Comparison of ENCODE assay signal across 8 mouse cellular contexts in the genomic region with DNA sequence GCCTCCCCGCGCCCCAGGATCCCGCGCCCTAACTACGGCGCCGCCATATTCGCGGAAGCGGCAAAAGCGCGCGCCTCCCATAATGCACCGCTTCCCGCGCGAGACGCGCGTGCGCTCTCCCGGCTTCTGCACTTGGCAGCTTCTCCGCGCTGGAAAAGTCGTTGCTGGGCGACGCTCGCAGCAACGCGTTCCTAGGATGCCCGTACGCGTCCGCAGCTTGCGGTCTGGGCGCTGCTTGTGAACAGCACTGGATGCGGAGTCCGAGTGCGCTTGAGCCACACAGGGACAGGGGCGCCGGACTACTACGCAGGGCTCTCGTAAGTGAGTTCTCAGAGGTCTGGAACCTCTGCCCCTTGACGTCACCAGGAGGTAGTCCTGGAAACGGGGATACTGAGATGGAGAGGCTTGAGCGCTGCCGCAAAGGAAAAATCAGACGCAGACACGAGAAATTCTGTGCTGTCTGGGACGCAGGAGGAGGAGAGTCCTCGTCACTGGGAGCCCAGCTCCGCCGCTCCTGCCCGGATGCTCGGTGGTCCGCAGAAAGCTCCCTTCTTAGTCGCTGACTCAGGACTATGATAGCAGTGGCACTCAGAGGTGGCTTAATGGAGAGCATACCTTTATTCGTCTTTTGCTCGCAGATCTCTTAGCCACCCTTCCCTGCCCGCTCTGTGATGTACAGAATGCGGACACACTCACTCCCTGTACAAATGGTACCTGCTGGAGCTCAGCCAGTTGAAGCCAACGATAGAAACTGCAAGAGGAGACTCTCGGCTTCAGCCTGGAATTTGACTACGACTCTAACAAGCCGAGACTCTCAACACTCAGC. TPM values are rescaled to one million over a fixed set of nuclear protein-coding genes. Genes with fewer than 3 reads are reported as not detected.
DNase-seq lines count a peak whose midpoint lies in the region; ATAC-seq and TF ChIP-seq lines count a peak whose summit lies in the region.

Gene Tubgcp3, minus strand, starts transcription at position 193 of the 826 bp plus-strand sequence.

- H3K27me3 ChIP-seq in G1E (ENCODE audit: insufficient read depth, low read length) = peaks cover 28% of the 10 kb centered on the region
- H3K27me3 ChIP-seq in forebrain, postnatal 0 days (ENCODE audit: insufficient read depth, low read length) = no peaks in the 10 kb centered on the region
- 0 out of 2 replicates have a peak, but pooled peaks cover 3% of the 10 kb centered on the region for H3K27me3 ChIP-seq in lung, embryonic 15.5 days

- H3K9me3 ChIP-seq in G1E (replicated peaks) = no peaks in the 10 kb centered on the region
- H3K9me3 ChIP-seq in forebrain, postnatal 0 days (ENCODE audit: low read length) = no peaks in the 10 kb centered on the region
- no peaks in the 10 kb centered on the region for H3K9me3 ChIP-seq in lung, embryonic 15.5 days

- no peak for TF ChIP-seq CTCF in G1E (IDR thresholded peaks at IDR 0.05; ENCODE audit: low read depth, low read length)
- TF ChIP-seq CTCF in forebrain, postnatal 0 days (IDR thresholded peaks at IDR 0.05; ENCODE audit: low read depth) = no peak

- H3K4me1 ChIP-seq in G1E (ENCODE audit: insufficient read depth, low read depth, low read length) = peaks cover 32% of the 10 kb centered on the region
- H3K4me1 ChIP-seq in forebrain, postnatal 0 days (ENCODE audit: insufficient read depth) = peaks cover 13% of the 10 kb centered on the region; the same call in 1 of the 2 replicates
- peaks cover 16% of the 10 kb centered on the region; the same call in 1 of the 2 replicates for H3K4me1 ChIP-seq in lung, embryonic 15.5 days

- peak; percentile 26; the same call in 1 of the 2 replicates for ATAC-seq in G1E (ENCODE audit: extremely low read depth, insufficient number of reproducible peaks, low FRiP score, poor library complexity, severe bottlenecking)
- ATAC-seq in forebrain, postnatal 0 days = peak; percentile 94
- ATAC-seq in lung, embryonic 15.5 days (ENCODE audit: borderline replicate concordance, extremely low read depth, low FRiP score, low TSS enrichment) = peak; percentile 95

- peak; percentile 58 for DNase-seq in G1E (ENCODE audit: low spot score)
- peak; percentile 81 to 95 for DNase-seq in cerebellum, adult 18-20 months
- peak; percentile 98 for DNase-seq in forebrain, postnatal 0 days
- peak; percentile 94 for DNase-seq in heart, postnatal 4 days
- peak; percentile 70 to 91 for DNase-seq in layer of hippocampus, adult 8-10 months (ENCODE audit: low spot score in 2 of 2)
- DNase-seq in ovary, adult 18-20 months (ENCODE audit: low spot score) = peak; percentile 78
- DNase-seq in thymus, postnatal 0 days (ENCODE audit: low spot score) = peak; percentile 89

- H3K4me3 ChIP-seq in G1E (ENCODE audit: low read depth, low read length) = peak within 1 kb of the TSS; percentile 93
- H3K4me3 ChIP-seq in forebrain, postnatal 0 days (ENCODE audit: low read depth, low read length) = peak within 1 kb of the TSS; percentile 96
- peak within 1 kb of the TSS; percentile 81 for H3K4me3 ChIP-seq in lung, embryonic 15.5 days

- peak within 1 kb of the TSS; percentile 79 for H3K4me2 ChIP-seq in forebrain, postnatal 0 days (ENCODE audit: low read depth)
- peak within 1 kb of the TSS; percentile 84 for H3K4me2 ChIP-seq in lung, embryonic 15.5 days

- peaks cover 21% of the 10 kb centered on the region for H3K36me3 ChIP-seq in G1E (replicated peaks)
- H3K36me3 ChIP-seq in forebrain, postnatal 0 days (ENCODE audit: insufficient read depth) = no peaks in the 10 kb centered on the region
- H3K36me3 ChIP-seq in lung, embryonic 15.5 days = no peaks in the 10 kb centered on the region

- H3K27ac ChIP-seq in forebrain, postnatal 0 days (ENCODE audit: low read depth, low read length) = peak within 1 kb of the TSS; percentile 90
- H3K27ac ChIP-seq in lung, embryonic 15.5 days = peak within 1 kb of the TSS; percentile 62

- H3K9ac ChIP-seq in forebrain, postnatal 0 days = peak within 1 kb of the TSS; percentile 81
- H3K9ac ChIP-seq in lung, embryonic 15.5 days = peak within 1 kb of the TSS; percentile 70

- WGBS in forebrain, postnatal 0 days = under 1% methylated on average over 65 of the region's 65 CpGs
- WGBS in lung, embryonic 15.5 days = under 1% methylated on average over 65 of the region's 65 CpGs

RNA-seq across cellular contexts. Expression of gene Tubgcp3, which starts in this region (rescaled TPM):
- total RNA-seq in G1E (2014; fragmentation: Nextera tagmentation) = 61.4 and 67.3 TPM in 2 replicates
- 61.0 and 62.0 TPM in 2 replicates for total RNA-seq in G1E (2017)
- 21.3 and 30.0 TPM in 2 replicates for polyA plus RNA-seq in G1E (2012)
- total RNA-seq in forebrain, postnatal 0 days (2014; rRNA removed) = 36.4 and 58.0 TPM in 2 replicates
- polyA plus RNA-seq in forebrain, postnatal 0 days (2015; fragmentation: Nextera tagmentation; extraction: Ambion mirVana) = 22.1 and 24.4 TPM in 2 replicates
- total RNA-seq in heart, postnatal 4 days (2021) = 10 to 100 TPM; 28.5 to 29.1 TPM
- 10 to 100 TPM; 36.8 to 38.6 (median 37.8) TPM for total RNA-seq in layer of hippocampus, adult 8-10 months (2022)
- 42.7 and 45.6 TPM in 2 replicates for polyA plus RNA-seq in lung, embryonic 15.5 days (2015; fragmentation: Nextera tagmentation; extraction: Ambion mirVana)
- polyA plus RNA-seq in thymus, postnatal 0 days (2015; fragmentation: Nextera tagmentation; extraction: Ambion mirVana) = 36.3 and 36.6 TPM in 2 replicates

Comparison
In these comparisons a context has a peak if more than half of its experiments do, and no peak if none do; other contexts are left out.
1. Peak in every context shown above with its lines: DNase-seq, ATAC-seq, H3K4me3 ChIP-seq and H3K27ac ChIP-seq.
2. ATAC-seq: peak in every context shown above with its lines; median percentile 95 in lung, embryonic 15.5 days; 94 in forebrain, postnatal 0 days; 26 in G1E.